Mouse (Mus musculus): Measurements from ENCODE around the gene Prokr1. TPM values are rescaled to one million over a fixed set of nuclear protein-coding genes. Genes with fewer than 3 reads are reported as not detected.
A peak's percentile ranks its signal among the peaks of the same experiment; 100 is the strongest.

The Prokr1 gene
- total RNA-seq (2012; rRNA removed): 1.3 and 1.4 TPM in 2 replicates
- 1 to 10 TPM in 1 of 2 experiments, not detected in 1; 1.4 TPM for polyA plus RNA-seq (2012; ENCODE audit: insufficient read depth in 1 of 2, insufficient read length in 2 of 2, low read depth in 1 of 2, low replicate concordance in 2 of 2, missing spikeins in 1 of 2)

DNA sequence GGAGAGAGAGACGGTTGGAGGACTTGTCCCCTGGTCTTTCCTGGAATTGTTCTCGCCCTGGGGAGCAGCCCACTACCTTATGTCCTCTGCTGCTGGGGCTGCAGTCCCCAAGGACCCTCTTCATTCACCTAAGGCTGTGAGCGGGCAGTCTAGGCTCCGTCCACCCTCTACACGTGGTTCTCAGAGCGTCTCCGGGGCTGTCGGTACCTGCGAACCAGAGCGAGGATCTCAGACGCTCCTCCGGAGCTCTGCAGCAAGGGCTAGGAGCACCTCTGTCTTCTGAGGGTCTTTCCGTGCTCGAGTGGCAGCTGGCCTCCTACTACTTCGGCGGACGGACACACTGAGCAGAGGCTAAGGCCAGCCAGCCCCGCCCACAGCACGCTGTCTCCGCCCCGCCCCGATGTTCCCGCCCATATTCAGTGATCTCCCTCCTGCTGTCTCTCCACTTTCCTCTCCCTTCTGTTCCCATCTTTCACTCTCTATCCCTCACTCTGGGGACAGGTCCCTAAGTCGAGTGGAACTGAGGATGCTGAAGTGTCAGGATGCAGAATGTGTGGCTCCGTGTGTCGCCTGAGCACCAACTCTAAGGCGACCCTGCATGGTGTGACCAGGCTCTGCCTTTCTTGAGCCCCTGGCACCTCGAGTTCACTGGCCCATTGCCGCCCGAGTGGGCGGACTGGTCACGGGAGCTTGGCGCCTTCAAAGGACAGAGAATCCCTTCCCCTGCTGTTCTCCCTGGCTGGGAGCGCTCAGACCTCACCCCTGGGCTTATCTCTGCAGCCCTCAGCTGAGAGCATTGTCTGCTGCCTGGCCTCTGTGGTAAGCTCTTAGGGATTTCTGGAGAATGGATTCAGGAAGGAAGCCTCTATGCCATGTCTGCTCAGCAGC lies at the start of gene Prokr1:
Gene Prokr1 (minus strand): TSS at position 350 of the 888 bp plus-strand sequence.
- Histone ChIP-seq H3K9ac (ENCODE audit: control insufficient read depth, low read depth, low read length, poor library complexity, severe bottlenecking) (peak within 1 kb of the TSS; percentile 78), H3K9me3 (replicated peaks; ENCODE audit: insufficient read depth, low read length) (no peaks in the 10 kb centered on the region), H3K36me3 (ENCODE audit: control insufficient read depth in 1 of 2, insufficient read depth in 2 of 2, low read length in 2 of 2) (no peaks in the 10 kb centered on the region), H3K27me3 (ENCODE audit: control insufficient read depth in 1 of 2, insufficient read depth in 2 of 2, low read length in 2 of 2) (peaks cover 0 to 5% of the 10 kb centered on the region in 2 experiments; a peak in 1 of 4 replicates), H3K4me1 (ENCODE audit: control insufficient read depth in 1 of 2, insufficient read depth in 2 of 2, low read length in 2 of 2) (peaks cover 0 to 9% of the 10 kb centered on the region in 2 experiments; a peak in 3 of 4 replicates), H3K79me2 (ENCODE audit: control insufficient read depth, insufficient read depth, low read length, poor library complexity) (no peaks in the 10 kb centered on the region; the same call in 1 of the 2 replicates), H3K27ac (ENCODE audit: control insufficient read depth, low read depth, low read length) (no peak within 1 kb of the TSS), H3K4me3 (ENCODE audit: control insufficient read depth in 1 of 2, insufficient read depth in 1 of 2, low read depth in 2 of 2, low read length in 2 of 2) (peak within 1 kb of the TSS; percentile 86 to 97)
- TF ChIP-seq SIN3A (IDR thresholded peaks at IDR 0.05; ENCODE audit: low read length) (peak; percentile 11; the same call in 1 of the 2 replicates), MYC (IDR thresholded peaks at IDR 0.05; ENCODE audit: low read depth, low read length) (peak; percentile 35; the same call in 1 of the 2 replicates), ETS1 (IDR thresholded peaks at IDR 0.05; ENCODE audit: low read depth, low read length) (peak; percentile 49), MXI1 (IDR thresholded peaks at IDR 0.05; ENCODE audit: low read depth, low read length) (peak; percentile 65), MAX (IDR thresholded peaks at IDR 0.05; ENCODE audit: low read length) (peak; percentile 42; the same call in 1 of the 2 replicates), KAT2A (conservative IDR thresholded peaks at IDR 0.05; ENCODE audit: low read depth, low read length) (no peak), GATA1 (IDR thresholded peaks at IDR 0.05; ENCODE audit: low read depth, low read length) (0 out of 2 replicates have a peak, but pooled peaks have one; percentile 23), JUND (IDR thresholded peaks at IDR 0.05; ENCODE audit: low read depth, low read length) (no peak)
- DNase-seq (ENCODE audit: low read depth, low spot score): peak; percentile 54

DNA sequence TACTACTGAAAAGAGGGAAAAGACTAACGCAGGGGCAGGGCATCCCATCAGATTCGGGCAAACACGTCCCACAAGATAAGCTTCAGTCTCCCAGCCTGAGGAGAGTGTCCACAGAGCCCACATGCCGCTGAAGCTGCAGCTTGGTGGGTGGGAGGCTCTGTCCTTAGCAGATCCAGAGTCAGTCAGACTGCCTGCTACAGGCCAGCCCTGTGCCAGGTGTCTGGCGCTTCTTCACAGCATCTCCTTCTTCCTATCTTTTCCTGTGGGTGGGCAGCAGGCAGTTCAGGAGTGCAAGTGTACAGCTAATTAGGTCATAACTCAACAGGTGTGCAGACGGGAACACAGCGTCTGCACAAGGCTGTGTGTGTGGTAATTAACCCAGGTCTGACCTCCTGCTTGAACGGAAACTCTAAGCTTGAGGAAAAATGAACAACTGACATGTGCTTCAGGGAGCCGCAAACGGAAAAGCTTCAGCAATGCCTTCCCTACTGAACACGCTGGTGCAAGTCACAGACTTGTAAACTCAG lies 47.7 kb upstream of the Prokr1 start:
- DNase-seq (ENCODE audit: low read depth, low spot score): no peak
- no peaks in the 10 kb centered on the region for H3K27me3 ChIP-seq (ENCODE audit: control insufficient read depth in 1 of 2, insufficient read depth in 2 of 2, low read length in 2 of 2)
- H3K4me1 ChIP-seq (ENCODE audit: control insufficient read depth in 1 of 2, insufficient read depth in 2 of 2, low read length in 2 of 2): no peaks in the 10 kb centered on the region
- H3K79me2 ChIP-seq (ENCODE audit: control insufficient read depth, insufficient read depth, low read length, poor library complexity): no peaks in the 10 kb centered on the region
- H3K27ac ChIP-seq (ENCODE audit: control insufficient read depth, low read depth, low read length): no peak overlapping the region
- H3K36me3 ChIP-seq (ENCODE audit: control insufficient read depth in 1 of 2, insufficient read depth in 2 of 2, low read length in 2 of 2): peaks cover 0 to 15% of the 10 kb centered on the region in 2 experiments; a peak in 2 of 4 replicates
- H3K9me3 ChIP-seq (replicated peaks; ENCODE audit: insufficient read depth, low read length): no peaks in the 10 kb centered on the region
- TF ChIP-seq NELFE (IDR thresholded peaks at IDR 0.05; ENCODE audit: low read depth, low read length): no peak
- TF ChIP-seq MYB (IDR thresholded peaks at IDR 0.05; ENCODE audit: low read depth, low read length): no peak
- TF ChIP-seq MXI1 (IDR thresholded peaks at IDR 0.05; ENCODE audit: low read depth, low read length): no peak
- TF ChIP-seq USF1 (IDR thresholded peaks at IDR 0.05; ENCODE audit: low read depth, low read length): no peak
- TF ChIP-seq TBP (IDR thresholded peaks at IDR 0.05; ENCODE audit: low read depth, low read length): no peak
- TF ChIP-seq KAT2A (conservative IDR thresholded peaks at IDR 0.05; ENCODE audit: low read depth, low read length): no peak
- no peak for TF ChIP-seq USF2 (IDR thresholded peaks at IDR 0.05; ENCODE audit: borderline replicate concordance in 1 of 2, insufficient read depth in 1 of 2, low read depth in 1 of 2, low read length in 2 of 2)
- TF ChIP-seq CHD1 (IDR thresholded peaks at IDR 0.05; ENCODE audit: low read depth, low read length): no peak
- TF ChIP-seq HCFC1 (IDR thresholded peaks at IDR 0.05; ENCODE audit: low read depth, low read length): no peak
- TF ChIP-seq ZC3H11A (IDR thresholded peaks at IDR 0.05; ENCODE audit: low read depth, low read length): no peak
- TF ChIP-seq POLR2AphosphoS2 (IDR thresholded peaks at IDR 0.05; ENCODE audit: low read length): no peak
- TF ChIP-seq ETS1 (IDR thresholded peaks at IDR 0.05; ENCODE audit: low read depth, low read length): no peak
- no peak for TF ChIP-seq UBTF (IDR thresholded peaks at IDR 0.05; ENCODE audit: borderline replicate concordance, insufficient read depth, low read depth, low read length)
- TF ChIP-seq ZKSCAN1 (IDR thresholded peaks at IDR 0.05; ENCODE audit: low read depth, low read length): no peak
- no peak for TF ChIP-seq CHD2 (IDR thresholded peaks at IDR 0.05; ENCODE audit: low read length)
- TF ChIP-seq MAX (IDR thresholded peaks at IDR 0.05; ENCODE audit: low read length): no peak
- H3K4me3 ChIP-seq (ENCODE audit: control insufficient read depth in 1 of 2, insufficient read depth in 1 of 2, low read depth in 2 of 2, low read length in 2 of 2): no peak overlapping the region
- H3K9ac ChIP-seq (ENCODE audit: control insufficient read depth, low read depth, low read length, poor library complexity, severe bottlenecking): no peak overlapping the region
